Mouse (Mus musculus) CH12.LX (cell line): Measurements from ENCODE around the gene Fam20a.

Source experiments
- BHLHE40 ChIP-seq: IDR thresholded peaks from 2 replicates; pipeline ENCODE4 v1.6.1; 2011; ENCODE audit warnings: mild to moderate bottlenecking, low read depth, low read length, improper control_type of control experiment
- CTCF ChIP-seq, 2 experiments: IDR thresholded peaks in 1 of 2; conservative IDR thresholded peaks in 1 of 2; 2 replicates each; pipeline ENCODE4 v1.5.1; 2011 to 2012; ENCODE audit warnings: low read depth in 2 of 2, low read length in 2 of 2, improper control_type of control experiment in 1 of 2, inconsistent platforms in 1 of 2, mild to moderate bottlenecking in 1 of 2, moderate library complexity in 1 of 2
- EP300 ChIP-seq: IDR thresholded peaks from 2 replicates; pipeline ENCODE4 v1.6.1; 2011; ENCODE audit warnings: low read length, improper control_type of control experiment
- JUND ChIP-seq: conservative IDR thresholded peaks from 2 replicates; pipeline ENCODE4 v1.6.1; 2011; ENCODE audit warnings: low read depth, low read length, improper control_type of control experiment
- MAX ChIP-seq: IDR thresholded peaks from 2 replicates; pipeline ENCODE4 v1.6.1; 2011; ENCODE audit warnings: low read length, improper control_type of control experiment
- POLR2A ChIP-seq: IDR thresholded peaks from 2 replicates; pipeline ENCODE4 v1.6.1; 2011; ENCODE audit warnings: low read depth, mild to moderate bottlenecking, improper control_type of control experiment, low read length
- POLR2AphosphoS2 ChIP-seq: IDR thresholded peaks from 2 replicates; pipeline ENCODE4 v1.6.1; 2011; ENCODE audit warnings: low read depth, low read length, improper control_type of control experiment
- RAD21 ChIP-seq: IDR thresholded peaks from 2 replicates; pipeline ENCODE4 v1.6.1; 2011; ENCODE audit warnings: low read depth, mild to moderate bottlenecking, low read length, improper control_type of control experiment, moderate library complexity
- RCOR1 ChIP-seq: conservative IDR thresholded peaks from 2 replicates; pipeline ENCODE4 v1.6.1; 2012; ENCODE audit warnings: low read depth, mild to moderate bottlenecking, inconsistent platforms, low read length, improper control_type of control experiment
- TCF12 ChIP-seq: IDR thresholded peaks from 2 replicates; pipeline ENCODE4 v1.6.1; 2014; ENCODE audit warnings: low read depth, mild to moderate bottlenecking, inconsistent platforms, low read length, improper control_type of control experiment
- USF1 ChIP-seq: IDR thresholded peaks from 2 replicates; pipeline ENCODE4 v1.6.1; 2014; ENCODE audit warnings: low read depth, mild to moderate bottlenecking, inconsistent platforms, low read length, improper control_type of control experiment
- ZC3H11A ChIP-seq: IDR thresholded peaks from 2 replicates; pipeline ENCODE4 v1.6.1; 2012; ENCODE audit warnings: low read depth, mild to moderate bottlenecking, inconsistent platforms, low read length, improper control_type of control experiment
- ZMIZ1 ChIP-seq: IDR thresholded peaks from 2 replicates; pipeline ENCODE4 v1.6.1; 2012; ENCODE audit warnings: low read depth, mild to moderate bottlenecking, inconsistent platforms, low read length, improper control_type of control experiment

GRCm38 (mm10) chr11:109770185-109770584 lies 48.1 kb upstream of the Fam20a start:
- TF ChIP-seq CTCF (conservative IDR thresholded peaks at IDR 0.05 in 1 of 2, IDR thresholded peaks at IDR 0.05 in 1 of 2; ENCODE audit: low read depth in 2 of 2, low read length in 2 of 2), result no peak
- no peak for TF ChIP-seq POLR2A
- TF ChIP-seq USF1, result no peak
- TF ChIP-seq TCF12, result no peak
- TF ChIP-seq MAX, result no peak
- no peak for TF ChIP-seq POLR2AphosphoS2
- no peak for TF ChIP-seq RCOR1
- no peak for TF ChIP-seq EP300
- TF ChIP-seq ZC3H11A, result no peak
- TF ChIP-seq RAD21, result no peak
- TF ChIP-seq ZMIZ1, result no peak
- TF ChIP-seq BHLHE40, result no peak
- TF ChIP-seq JUND, result no peak
